Mouse (Mus musculus): Measurements from ENCODE around the gene Olfr98.
A peak's percentile ranks its signal among the peaks of the same experiment; 100 is the strongest.
"Not testable (repeated sequence)": the region's sequence is repeated elsewhere in the genome, so short reads cannot be mapped to it uniquely, and the experiment has no call there.

The Olfr98 gene

DNA sequence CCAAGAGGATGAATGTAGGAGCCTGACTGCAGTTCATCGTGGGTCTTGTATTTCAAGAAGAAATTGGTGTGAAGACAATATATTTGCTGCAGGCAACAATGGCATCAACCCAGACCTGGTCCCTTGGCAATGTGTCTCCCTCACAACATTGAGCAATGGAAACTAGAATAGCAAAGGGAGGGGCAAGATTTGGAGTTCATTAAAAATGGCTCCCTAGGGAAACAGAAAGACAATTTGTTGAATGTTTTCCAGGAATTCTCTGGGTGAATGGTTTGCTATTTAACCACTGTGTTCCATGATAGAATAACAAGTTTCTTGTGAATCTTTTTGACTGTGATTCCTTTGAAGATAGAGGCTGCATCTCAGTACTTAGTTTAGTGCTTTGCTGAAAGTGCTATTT lies at the start of gene Olfr98:
Olfr98 (minus strand) TSS at position 124 of the 400 bp plus-strand sequence.
- DNase-seq (ENCODE audit: low spot score in 2 of 2): peak in 1 of 2 experiments; percentile 12

DNA sequence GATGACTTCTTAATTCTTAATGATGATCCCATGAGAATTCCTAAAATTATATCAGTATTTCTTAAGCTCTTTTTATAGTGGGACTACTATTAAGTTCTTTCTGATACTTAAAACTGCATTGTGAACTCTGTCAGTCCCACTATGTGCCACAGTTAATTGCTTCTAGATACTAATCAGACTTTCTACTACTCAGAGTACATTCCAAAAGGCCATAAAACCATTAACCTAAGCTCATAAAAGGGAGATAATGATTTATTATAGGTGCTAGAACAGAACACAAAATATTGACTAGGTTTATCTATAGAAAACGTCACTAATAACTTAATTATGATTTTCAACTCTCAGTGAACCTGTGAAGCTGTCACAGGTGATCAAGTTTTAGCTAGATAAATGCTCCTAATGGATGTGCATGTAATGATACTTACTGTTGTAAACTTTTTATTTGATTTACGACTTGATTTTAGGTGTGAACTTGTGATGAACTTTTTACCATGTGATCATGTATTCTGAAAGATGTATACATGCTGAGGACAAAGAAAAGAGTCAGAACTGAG lies 46.7 kb upstream of the Olfr98 start:
- DNase-seq (ENCODE audit: low spot score in 2 of 2): no peak

DNA sequence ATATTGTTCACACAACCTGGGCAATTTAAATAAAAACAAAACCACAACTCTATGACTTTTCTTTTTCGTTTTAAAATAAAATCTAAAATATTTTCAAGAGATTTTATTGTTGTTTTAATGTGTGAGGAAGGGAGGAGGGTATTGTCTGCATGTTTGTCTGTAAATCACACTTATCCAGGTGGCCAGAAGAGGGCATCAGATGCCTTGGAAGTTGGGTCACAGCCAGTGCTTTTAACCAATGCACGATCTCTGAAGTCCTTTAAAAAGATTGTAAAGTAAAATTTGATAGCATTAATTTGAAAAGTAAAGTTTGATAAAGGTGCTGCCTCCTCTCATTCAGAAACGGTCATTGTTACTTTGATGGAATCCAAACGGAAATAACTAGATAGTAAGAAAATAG lies 44.9 kb upstream of the Olfr98 start:
- no peak for DNase-seq (ENCODE audit: low spot score in 2 of 2)

DNA sequence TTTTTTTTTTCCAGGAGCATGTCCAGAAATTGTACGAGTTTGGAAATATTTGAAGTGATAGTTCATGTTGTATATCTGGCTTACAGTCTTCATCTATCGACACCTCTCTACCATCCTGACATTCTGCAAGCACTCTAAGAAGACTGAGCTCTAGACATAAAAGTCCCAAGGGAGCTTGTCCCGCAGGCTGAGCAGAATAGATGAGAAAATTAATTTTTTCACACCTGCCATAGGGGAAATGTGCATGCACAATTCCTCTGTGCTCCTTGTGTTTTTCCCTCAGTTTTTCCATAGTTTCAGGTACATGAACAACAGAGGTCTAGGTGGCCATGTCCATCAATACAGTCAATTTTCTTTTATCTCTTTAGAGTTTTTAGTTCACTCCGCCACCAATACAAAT lies 40.7 kb upstream of the Olfr98 start, which contains the start of gene Olfr101:
Olfr101 (minus strand) TSS at position 101 of the 400 bp plus-strand sequence.
- DNase-seq (ENCODE audit: low spot score in 2 of 2): no peak

DNA sequence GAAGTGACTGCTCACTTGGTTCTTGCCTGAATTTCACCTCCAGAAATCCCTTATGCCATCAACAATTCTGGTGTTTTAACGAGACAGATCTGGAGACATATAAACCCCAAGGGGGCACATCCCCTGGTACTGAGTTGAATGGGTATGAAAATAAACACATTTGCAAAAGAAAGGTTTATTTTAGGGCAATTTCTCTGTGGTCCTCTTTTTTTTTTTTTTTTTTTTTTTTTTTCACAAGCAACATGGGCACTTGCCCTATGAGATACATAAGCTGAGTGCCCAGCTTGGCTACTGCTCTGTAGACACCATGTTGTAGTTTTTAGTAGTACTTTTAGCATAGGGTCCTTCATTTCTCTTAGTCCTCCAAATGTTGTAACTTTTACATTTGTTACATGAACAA lies 19.8 kb upstream of the Olfr98 start, which contains the start of gene Olfr99:
Olfr99 (minus strand) TSS at position 101 of the 400 bp plus-strand sequence.
- DNase-seq (ENCODE audit: low spot score in 2 of 2): no peak

DNA sequence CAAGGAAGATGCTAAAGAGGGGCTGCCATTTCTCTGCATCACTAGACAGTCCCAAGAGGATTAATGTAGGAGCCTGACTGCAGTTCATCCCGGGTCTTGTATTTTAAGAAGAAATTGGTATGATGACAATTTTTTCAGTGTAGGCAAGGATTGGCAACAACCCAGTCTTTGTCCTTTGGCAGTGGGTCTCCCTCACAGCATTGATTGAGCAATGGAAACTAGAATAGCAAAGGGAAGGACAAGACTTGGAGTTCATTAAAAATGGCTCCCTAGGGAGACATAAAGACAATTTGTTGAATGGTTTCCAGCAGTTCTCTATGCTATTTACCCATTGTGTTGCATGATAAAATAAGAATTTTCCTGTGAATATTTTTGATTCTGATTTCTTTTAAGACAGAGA lies 16.8 kb upstream of the Olfr98 start:
- peak in 1 of 2 experiments; percentile 13 for DNase-seq (ENCODE audit: low spot score in 2 of 2)

DNA sequence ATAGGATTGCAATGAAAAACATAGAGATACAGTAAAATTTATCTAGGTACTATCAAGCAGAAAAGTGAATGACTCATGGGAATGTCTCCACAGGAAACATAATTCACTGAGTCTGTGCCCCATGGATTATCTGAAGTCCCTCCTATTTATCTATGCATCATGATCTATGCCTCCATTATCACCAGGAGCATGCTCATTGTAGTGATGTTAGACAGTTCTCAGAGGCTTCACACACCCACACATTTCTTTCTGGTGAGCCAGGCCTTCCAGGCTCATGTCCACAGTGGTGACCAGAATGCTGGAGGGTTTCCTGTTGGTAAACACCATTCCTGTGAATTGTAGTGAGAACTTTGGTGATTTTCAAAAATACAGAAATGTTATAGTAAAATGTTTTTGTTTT lies 13.0 kb upstream of the Olfr98 start:
- DNase-seq (ENCODE audit: low spot score in 2 of 2): no peak

DNA sequence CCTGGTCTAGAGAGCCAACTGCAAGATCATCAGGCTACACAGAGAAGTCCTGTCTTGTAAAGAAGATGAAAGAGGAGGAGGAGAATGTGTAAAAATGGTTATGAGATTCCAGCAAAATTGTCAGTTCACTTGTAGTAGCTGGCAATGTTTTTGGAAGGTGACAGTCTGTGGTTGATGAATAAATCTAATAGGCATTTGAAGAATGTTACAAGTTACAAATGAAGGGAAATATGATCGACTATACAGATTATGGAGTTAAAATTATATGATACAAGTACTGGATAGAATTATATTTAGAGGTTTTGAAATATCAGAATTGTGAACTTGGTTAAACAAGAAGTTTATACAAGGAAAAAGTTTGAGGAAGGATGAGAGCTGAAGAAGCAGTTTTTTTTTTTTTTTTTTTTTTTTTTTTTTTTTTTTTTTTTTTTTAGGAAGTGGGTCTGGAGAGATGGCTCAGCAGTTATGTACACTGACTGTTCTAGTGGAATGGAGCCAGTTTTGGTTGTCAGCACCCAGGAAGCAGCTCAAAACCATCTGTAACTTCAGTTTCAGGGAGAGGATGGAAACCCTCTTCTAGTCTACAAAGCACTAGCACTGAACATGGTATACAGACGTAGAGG lies 12.2 kb upstream of the Olfr98 start:
- DNase-seq (ENCODE audit: low spot score in 2 of 2): no peak

DNA sequence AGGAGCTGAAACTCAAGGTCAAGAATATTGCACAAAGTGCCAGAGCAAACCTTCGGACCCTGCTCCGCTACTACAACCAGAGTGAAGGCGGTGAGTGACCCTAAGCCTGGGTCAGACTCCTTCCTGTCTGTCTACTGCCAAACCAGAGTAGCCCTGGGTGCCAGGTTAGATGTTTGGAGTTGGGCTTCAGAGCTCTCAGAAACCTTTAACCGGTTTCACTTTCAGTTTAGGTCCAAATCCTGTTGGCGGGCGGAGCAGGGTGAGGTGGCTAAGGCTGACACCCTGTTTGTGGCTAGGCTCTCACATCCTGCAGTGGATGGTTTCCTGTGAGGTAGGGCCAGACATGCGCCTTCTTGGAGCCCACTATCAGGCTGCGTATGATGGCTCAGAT lies 7.1 kb upstream of the Olfr98 start:
- DNase-seq (ENCODE audit: low spot score in 2 of 2): peak; percentile 38 to 63

DNA sequence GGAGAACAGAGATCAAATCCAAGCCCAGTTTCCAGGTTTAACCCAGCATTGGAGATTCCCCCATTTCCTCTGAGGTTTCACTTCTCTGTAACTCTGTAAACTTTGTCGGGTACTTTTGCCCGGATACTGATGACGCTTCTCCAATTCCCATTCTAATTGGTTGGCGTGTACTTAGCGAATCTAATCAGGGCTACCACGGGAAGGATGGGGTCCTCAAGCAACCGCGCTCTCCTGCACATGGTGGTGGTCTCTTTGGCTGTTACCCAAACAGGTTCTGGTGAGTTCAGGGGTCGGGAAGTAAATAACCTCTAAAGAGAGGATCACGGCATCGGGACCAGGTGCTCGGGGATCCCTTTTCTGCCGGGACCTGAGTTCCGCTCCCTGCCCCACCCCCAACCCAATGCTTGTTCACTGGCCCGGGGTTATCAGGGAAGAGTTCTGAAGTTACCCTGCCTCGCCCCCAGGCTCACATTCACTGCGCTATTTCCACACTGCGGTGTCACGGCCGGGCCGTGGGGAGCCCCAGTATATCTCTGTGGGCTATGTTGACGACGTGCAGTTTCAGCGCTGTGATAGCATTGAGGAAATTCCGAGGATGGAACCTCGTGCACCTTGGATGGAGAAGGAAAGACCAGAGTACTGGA lies 6.6 kb upstream of the Olfr98 start, which contains the start of gene H2-M3:
H2-M3 (plus strand) TSS at position 163 of the 644 bp plus-strand sequence.
- peak; percentile 91 to 92 for DNase-seq (ENCODE audit: low spot score in 2 of 2)

DNA sequence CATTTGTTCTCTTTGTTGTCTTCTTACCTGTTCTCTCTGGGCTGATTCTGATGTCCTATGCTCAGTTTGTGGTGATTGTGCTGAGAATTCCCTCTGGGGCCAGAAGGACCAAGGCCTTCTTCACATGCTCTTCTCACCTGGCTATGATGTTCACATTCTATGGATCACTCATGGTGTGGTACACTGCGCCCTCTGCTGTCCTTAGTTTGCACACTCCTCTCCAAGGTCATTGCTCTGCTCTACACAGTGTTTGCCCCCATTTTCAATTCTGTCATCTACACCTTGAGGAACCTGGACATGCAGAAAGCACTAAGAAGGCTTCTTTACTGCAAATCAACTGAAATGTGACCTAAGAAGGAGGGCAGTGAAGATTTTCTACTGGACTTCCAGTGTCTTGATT lies 13.0 kb downstream of the Olfr98 start:
- peak; percentile 9 to 10 for DNase-seq (ENCODE audit: low spot score in 2 of 2)

DNA sequence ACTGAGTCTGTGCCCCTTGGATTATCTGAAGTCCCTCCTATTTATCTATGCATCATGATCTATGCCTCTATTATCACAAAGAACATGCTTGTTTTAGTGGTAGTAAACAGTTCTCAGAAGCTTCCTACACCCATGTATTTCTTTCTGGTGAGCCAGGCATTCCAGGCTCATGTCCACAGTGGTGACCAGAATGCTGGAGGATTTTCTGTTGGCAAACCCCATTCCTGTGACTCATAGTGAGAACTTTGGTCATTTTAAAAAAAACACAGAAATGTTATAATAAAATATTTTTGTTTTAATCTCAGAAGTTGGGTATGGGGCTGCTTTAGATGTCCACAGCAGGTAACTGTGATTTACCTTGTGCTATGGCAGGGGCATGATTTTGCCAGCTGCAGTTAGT lies 14.1 kb downstream of the Olfr98 start:
- DNase-seq (ENCODE audit: low spot score in 2 of 2): no peak

DNA sequence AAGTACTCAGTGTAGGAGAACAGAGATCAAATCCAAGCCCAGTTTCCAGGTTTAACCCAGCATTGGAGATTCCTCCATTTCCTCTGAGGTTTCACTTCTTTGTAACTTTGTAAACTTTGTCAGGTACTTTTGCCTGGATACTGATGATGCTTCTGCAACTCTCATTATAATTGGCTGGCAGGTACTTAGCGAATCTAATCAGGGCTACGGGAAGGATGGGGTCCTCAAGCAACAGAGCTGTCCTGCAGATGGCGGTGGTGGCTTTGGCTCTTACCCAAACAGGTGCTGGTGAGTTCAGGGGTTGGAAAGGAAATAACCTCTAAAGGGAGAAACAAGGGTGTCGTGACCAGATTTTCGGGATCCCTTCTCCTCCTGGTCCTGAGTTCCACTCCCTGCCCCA lies 16.8 kb downstream of the Olfr98 start:
- peak in 1 of 2 experiments; percentile 9 for DNase-seq (ENCODE audit: low spot score in 2 of 2)

DNA sequence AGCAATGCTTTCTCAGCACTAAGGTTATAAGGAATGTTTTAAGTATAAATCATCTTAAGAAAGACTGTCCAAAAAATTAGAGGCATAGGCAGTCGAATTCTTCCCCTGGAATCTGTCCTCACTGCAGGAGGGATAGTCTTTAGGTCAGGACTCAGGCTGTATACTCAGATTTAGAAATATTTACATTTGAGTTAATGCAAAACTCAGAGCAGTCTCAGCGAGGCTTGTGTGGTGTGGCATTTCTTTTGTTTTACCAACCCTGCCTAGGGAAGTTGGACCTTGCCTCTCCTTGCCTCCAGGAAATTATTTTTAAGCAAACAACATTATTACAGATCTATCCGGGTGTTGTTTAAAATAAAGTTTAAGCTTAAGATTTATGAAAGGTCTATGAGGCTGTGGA lies 21.4 kb downstream of the Olfr98 start:
- DNase-seq (ENCODE audit: low spot score in 2 of 2): no peak

DNA sequence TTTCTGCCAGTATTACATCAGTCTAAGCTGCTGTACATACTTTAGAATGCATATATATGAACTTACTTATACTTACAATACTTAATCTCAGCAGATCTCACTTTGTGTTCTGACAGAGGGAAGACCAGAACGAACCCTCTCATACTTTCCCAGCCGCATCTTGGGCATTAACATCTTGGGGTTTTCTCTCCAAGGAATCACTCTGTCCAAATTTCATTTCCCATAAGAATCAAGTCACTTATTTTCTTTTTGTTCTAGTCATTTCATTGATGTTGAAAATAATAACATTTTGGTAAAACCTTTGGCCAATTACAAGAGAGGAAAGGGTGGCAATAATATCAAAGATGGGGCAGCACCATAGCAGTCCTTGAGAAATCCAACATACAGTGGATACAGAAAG lies 26.3 kb downstream of the Olfr98 start, which contains the start of gene Olfr97:
Olfr97 (minus strand) TSS at position 101 of the 400 bp plus-strand sequence.
- DNase-seq (ENCODE audit: low spot score in 2 of 2): not testable (repeated sequence)

DNA sequence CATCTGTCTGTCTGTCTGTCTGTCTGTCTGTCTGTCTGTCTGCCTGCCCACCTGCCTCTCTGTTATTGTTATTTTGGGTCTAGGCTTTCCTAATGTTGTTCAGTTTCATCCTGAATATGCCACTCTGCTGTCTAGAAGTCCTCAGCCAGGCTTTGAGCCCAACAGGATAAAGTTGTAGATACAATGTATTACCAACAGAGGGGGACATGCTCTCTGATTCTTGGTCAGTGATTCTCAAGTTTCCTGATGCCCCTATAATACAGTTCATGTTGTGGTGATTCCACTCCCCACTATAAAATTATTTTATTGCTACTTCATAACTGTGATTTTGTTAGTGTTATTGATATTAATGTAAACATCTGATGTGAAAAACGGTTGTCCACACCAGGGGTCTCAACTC lies 41.7 kb downstream of the Olfr98 start:
- no peak for DNase-seq (ENCODE audit: low spot score in 2 of 2)

DNA sequence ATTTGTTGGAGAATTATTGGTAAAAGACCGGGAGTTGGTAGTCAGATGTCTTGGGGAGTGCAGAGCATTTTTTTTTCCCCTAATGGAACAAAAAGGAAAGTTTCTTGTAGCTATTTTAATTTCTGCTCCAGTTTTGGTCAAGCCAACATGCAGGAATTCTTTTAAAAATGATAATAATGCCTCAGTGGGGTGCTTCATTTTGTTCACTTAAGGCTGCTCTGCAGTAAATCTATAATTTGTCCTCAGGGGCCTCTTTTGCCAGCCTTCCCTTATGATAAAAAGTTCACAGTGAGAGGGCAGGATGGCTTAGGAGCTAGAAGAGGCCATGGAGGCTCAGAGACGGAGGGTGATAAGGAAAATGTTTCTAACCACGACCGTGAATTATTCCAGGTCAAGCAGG lies 43.7 kb downstream of the Olfr98 start, which contains the start of gene Olfr96:
Olfr96 (plus strand) TSS at position 301 of the 400 bp plus-strand sequence.
- DNase-seq (ENCODE audit: low spot score in 2 of 2): no peak

DNA sequence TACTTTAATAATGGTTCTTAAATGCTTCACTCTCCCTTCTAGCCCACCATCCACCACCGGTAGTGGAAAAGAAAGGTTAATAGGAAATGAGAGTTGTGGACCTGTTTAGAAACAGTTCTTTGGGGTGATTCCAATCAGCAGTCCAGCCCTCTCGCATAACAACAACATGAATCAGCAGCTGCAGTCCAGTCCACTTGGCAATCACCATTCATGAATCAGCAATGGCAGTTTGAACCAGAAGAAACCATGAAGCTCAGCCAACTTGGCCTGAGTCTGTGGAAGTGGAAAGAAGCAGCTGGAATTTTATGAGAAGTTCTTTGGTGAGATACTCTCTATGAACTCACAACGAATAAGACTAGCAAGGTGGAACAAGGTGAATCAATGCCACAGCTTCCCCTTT lies 45.1 kb downstream of the Olfr98 start:
- DNase-seq (ENCODE audit: low spot score in 2 of 2): peak; percentile 2 to 35

DNA sequence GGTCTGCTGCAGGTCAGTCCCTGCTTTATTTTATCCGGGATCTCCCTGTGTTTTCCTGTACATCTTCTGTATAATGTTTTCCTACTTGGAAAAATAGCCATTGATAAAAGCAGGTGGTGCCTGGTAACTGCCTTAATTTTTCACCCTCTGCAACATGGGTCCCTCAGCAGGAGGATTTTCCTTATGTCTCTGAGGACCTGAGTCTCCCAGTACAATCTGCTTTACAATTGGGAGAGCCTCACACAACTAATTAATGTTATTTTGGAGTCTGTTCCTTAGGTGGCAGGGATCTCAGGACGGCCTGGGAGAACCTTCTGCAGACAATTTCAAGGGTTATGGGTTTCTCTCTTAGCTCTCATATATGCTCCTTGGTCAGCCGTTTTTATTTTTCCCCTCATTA lies 50.5 kb downstream of the Olfr98 start, which contains the start of gene Olfr95:
Olfr95 (minus strand) TSS at position 101 of the 400 bp plus-strand sequence.
- DNase-seq (ENCODE audit: low spot score in 2 of 2): no peak
